Mouse (Mus musculus) spleen, postnatal 0 days (tissue): ENCODE measurements around the gene Elavl3. TPM values are rescaled to one million over a fixed set of nuclear protein-coding genes. Genes with fewer than 3 reads are reported as not detected.

ENCODE experiments used
- polyA plus RNA-seq: library from polyadenylated mRNA; unstranded; fragments of >200 nt; fragmentation: Nextera tagmentation; extraction: Ambion mirVana; gene quantifications from 2 replicates; pipeline ENCODE4 v1.2.1, GENCODE M21; 2015

The Elavl3 gene
- polyA plus RNA-seq = not detected in 2 replicates

GRCm38 (mm10) chr9:22051958-22052254 is at the start of gene Elavl3:
Elavl3 (minus strand) TSS chr9:22052023.

GRCm38 (mm10) chr9:22098993-22099696 is 47.3 kb upstream of the Elavl3 start, which contains the start of gene Cnn1:
Cnn1 (plus strand) TSS chr9:22099216.

GRCm38 (mm10) chr9:22085022-22085834 is 33.4 kb upstream of the Elavl3 start, which contains the start of gene Ecsit:
Ecsit (minus strand) TSS chr9:22085438.

GRCm38 (mm10) chr9:22070791-22071573 is 19.2 kb upstream of the Elavl3 start, which contains the start of the genes Gm49318 and Zfp653:
Gm49318 (minus strand) TSS chr9:22071259.
Zfp653 (minus strand) TSS chr9:22071376.

GRCm38 (mm10) chr9:22002194-22003162 is 49.3 kb downstream of the Elavl3 start, which contains the start of the genes Ccdc151 and Prkcsh:
Ccdc151 (minus strand) TSS chr9:22002634.
Prkcsh (plus strand) TSS chr9:22002806.

GRCm38 (mm10) chr9:21989230-21990110 is 62.4 kb downstream of the Elavl3 start, which contains the start of gene Rgl3:
Rgl3 (minus strand) TSS chr9:21989446.

Other genes with a start within 250 kb of the Elavl3 start
- 0.61 and 0.66 TPM in 2 replicates for gene Angptl8, start 216.5 kb downstream of the Elavl3 start, polyA plus RNA-seq
- 9.2 and 13.3 TPM in 2 replicates for gene Dock6, start 199.4 kb downstream of the Elavl3 start, polyA plus RNA-seq
- gene Rab3d, start 133.8 kb downstream of the Elavl3 start, polyA plus RNA-seq = 11.6 and 16.2 TPM in 2 replicates
- 0.63 and 0.84 TPM in 2 replicates for gene Ccdc159, start 124.6 kb downstream of the Elavl3 start, polyA plus RNA-seq
- 16.7 and 22.4 TPM in 2 replicates for gene Tmem205, start 124.5 kb downstream of the Elavl3 start, polyA plus RNA-seq
- 1.1 and 1.4 TPM in 2 replicates for gene Plppr2, start 115.0 kb downstream of the Elavl3 start, polyA plus RNA-seq
- 2.3 and 2.8 TPM in 2 replicates for gene Swsap1, start 96.3 kb downstream of the Elavl3 start, polyA plus RNA-seq
- gene Epor, start 88.5 kb downstream of the Elavl3 start, polyA plus RNA-seq = 121 and 135 TPM in 2 replicates
- gene Rgl3, start 62.6 kb downstream of the Elavl3 start, polyA plus RNA-seq = 0.96 and 1.5 TPM in 2 replicates
- gene Ccdc151, start 49.4 kb downstream of the Elavl3 start, polyA plus RNA-seq = 0.06 and 0.17 TPM in 2 replicates
- 34.2 and 36.2 TPM in 2 replicates for gene Prkcsh, start 49.2 kb downstream of the Elavl3 start, polyA plus RNA-seq
- gene Gm49318, start 19.2 kb upstream of the Elavl3 start, polyA plus RNA-seq = not detected in 2 replicates
- 5.9 and 6.2 TPM in 2 replicates for gene Zfp653, start 19.4 kb upstream of the Elavl3 start, polyA plus RNA-seq
- gene Ecsit, start 33.4 kb upstream of the Elavl3 start, polyA plus RNA-seq = 19.5 and 20.0 TPM in 2 replicates
- 9.1 and 14.5 TPM in 2 replicates for gene Cnn1, start 47.2 kb upstream of the Elavl3 start, polyA plus RNA-seq
- 117 and 126 TPM in 2 replicates for gene Elof1, start 65.1 kb upstream of the Elavl3 start, polyA plus RNA-seq
- gene Acp5, start 83.7 kb upstream of the Elavl3 start, polyA plus RNA-seq = 122 and 146 TPM in 2 replicates
- 55.6 and 55.8 TPM in 2 replicates for gene Pigyl, start 104.8 kb upstream of the Elavl3 start, polyA plus RNA-seq
- gene Zfp872, start 136.1 kb upstream of the Elavl3 start, polyA plus RNA-seq = 0.07 TPM in 1 of 2 replicates, not detected in the other
- 9.9 and 12.4 TPM in 2 replicates for gene Zfp809, start 173.7 kb upstream of the Elavl3 start, polyA plus RNA-seq
- 1.9 TPM in 2 replicates for gene Zfp599, start 207.9 kb upstream of the Elavl3 start, polyA plus RNA-seq